Mouse (Mus musculus): ENCODE measurements around the gene Hist1h4i. TPM values are rescaled to one million over a fixed set of nuclear protein-coding genes. Genes with fewer than 3 reads are reported as not detected.

The Hist1h4i gene
- polyA plus RNA-seq, 1 experiment = 31.8 TPM

DNA sequence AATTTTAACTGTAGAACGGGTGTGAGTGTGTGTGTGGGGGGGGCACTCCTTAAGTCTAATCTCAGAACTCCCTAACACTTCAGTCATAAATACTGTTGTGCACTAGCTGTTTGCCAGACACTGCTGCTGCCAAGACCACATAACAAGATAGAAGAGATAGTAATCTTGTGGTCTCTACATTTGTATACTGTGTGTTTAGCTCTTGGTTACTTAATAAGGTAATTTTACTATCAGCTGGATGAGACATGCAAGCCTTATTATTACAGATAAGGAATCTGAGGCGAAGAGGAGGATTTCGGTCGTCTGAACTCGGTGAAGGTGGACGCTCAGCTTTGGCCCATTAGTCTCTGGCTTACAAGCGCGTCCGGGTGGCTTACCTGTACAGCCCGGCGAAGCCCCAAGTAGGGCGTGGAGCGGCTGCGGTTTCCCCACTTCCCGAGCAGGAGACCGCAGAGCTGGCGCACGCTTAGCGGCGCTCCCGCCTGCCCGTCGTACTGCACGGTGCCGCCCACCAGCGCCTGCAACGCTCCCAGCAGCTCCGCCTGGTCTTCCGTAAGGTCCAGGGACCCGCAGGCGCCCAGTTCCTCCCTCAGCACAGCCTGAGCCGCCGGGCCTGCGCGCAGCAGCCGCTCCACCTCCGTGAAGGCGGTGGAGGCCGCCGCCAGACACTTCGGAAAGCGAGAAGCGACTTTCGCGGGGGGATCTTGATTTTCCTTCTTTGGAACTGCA, 35.4 kb downstream of the Hist1h4i start:
- H3K27me3 ChIP-seq (ENCODE audit: control insufficient read depth, insufficient read depth, insufficient read length) = peaks cover 16% of the 10 kb centered on the region
- H3K36me3 ChIP-seq (ENCODE audit: control insufficient read depth, insufficient read depth) = no peaks in the 10 kb centered on the region

DNA sequence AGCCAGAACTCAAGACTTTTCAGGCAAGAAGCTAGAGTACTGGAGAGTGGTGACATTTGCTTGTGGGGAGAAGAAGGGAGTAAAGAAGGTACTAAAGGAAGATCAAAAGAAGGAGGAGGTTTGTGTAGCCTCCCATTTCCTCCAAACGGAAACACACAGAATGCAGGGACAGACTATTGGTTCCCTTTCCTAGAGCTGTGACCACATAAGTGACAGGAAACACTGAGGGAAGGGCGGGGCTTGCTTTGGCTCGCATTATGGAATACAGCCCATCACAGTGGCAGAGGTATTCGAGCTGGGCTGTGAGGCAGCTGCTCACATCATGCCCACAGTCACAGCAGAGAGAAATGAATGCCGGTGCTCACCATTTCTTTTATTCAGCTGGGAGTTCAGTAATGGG, 39.3 kb downstream of the Hist1h4i start:
- H3K79me3 ChIP-seq (ENCODE audit: low read depth) = no peaks in the 10 kb centered on the region
- TF ChIP-seq CEBPB (IDR thresholded peaks at IDR 0.05; ENCODE audit: low read depth) (no peak), MAX (IDR thresholded peaks at IDR 0.05) (no peak), MYOG (IDR thresholded peaks at IDR 0.05; ENCODE audit: control insufficient read depth, extremely low read depth, insufficient read length) (no peak), USF1 (IDR thresholded peaks at IDR 0.05; ENCODE audit: low read depth) (no peak), MYOD1 (IDR thresholded peaks at IDR 0.05; ENCODE audit: control insufficient read depth, insufficient read length, low read depth) (no peak), CTCF (IDR thresholded peaks at IDR 0.05; ENCODE audit: control insufficient read depth, insufficient read depth, insufficient read length) (no peak), FOSL1 (IDR thresholded peaks at IDR 0.05; ENCODE audit: insufficient read depth, low read length, poor library complexity, severe bottlenecking) (no peak)
- no peak overlapping the region for H3K4me3 ChIP-seq (ENCODE audit: insufficient read depth, poor library complexity, severe bottlenecking)
- no peaks in the 10 kb centered on the region for H3K79me2 ChIP-seq (ENCODE audit: control insufficient read depth, insufficient read depth)
- H3ac ChIP-seq (ENCODE audit: control insufficient read depth, insufficient read length, low read depth) = no peak overlapping the region
- peaks cover 3% of the 10 kb centered on the region for H3K27me3 ChIP-seq (ENCODE audit: control insufficient read depth, insufficient read depth, insufficient read length)
- H3K36me3 ChIP-seq (ENCODE audit: control insufficient read depth, insufficient read depth) = no peaks in the 10 kb centered on the region

More for the DNA sequence above, 35.4 kb downstream of the Hist1h4i start:
- no peaks in the 10 kb centered on the region for H3K79me2 ChIP-seq (ENCODE audit: control insufficient read depth, insufficient read depth)
- peak overlapping the region; percentile 34 for H3K4me3 ChIP-seq (ENCODE audit: insufficient read depth, poor library complexity, severe bottlenecking)
- no peaks in the 10 kb centered on the region for H3K79me3 ChIP-seq (ENCODE audit: low read depth)
- TF ChIP-seq CTCF (IDR thresholded peaks at IDR 0.05; ENCODE audit: control insufficient read depth, insufficient read depth, insufficient read length) (no peak), USF1 (IDR thresholded peaks at IDR 0.05; ENCODE audit: low read depth) (no peak), MYOG (IDR thresholded peaks at IDR 0.05; ENCODE audit: control insufficient read depth, extremely low read depth, insufficient read length) (no peak), CEBPB (IDR thresholded peaks at IDR 0.05; ENCODE audit: low read depth) (no peak), MAX (IDR thresholded peaks at IDR 0.05) (no peak), FOSL1 (IDR thresholded peaks at IDR 0.05; ENCODE audit: insufficient read depth, low read length, poor library complexity, severe bottlenecking) (no peak), MYOD1 (IDR thresholded peaks at IDR 0.05; ENCODE audit: control insufficient read depth, insufficient read length, low read depth) (no peak)
- peak overlapping the region; percentile 43 for H3ac ChIP-seq (ENCODE audit: control insufficient read depth, insufficient read length, low read depth)

DNA sequence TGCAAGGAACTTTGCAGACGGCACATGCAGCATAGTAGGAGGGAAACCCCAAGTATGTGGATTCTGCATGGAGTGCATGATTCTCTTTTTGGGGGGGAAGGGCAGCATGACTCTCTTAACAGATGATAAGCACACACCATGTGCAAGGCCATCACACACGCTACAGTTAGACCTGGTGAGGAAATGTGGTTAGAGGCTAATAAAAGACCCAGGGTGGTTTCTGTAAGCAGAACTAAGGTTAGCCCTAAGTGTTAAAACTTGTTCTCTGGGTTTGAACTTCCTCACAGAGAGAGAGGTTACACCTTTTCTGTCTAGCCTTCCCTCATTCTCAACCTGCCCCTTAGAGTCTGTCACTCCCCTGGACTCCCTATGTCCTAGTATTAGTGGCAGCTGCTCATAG, 39.8 kb downstream of the Hist1h4i start:
- H3K27me3 ChIP-seq (ENCODE audit: control insufficient read depth, insufficient read depth, insufficient read length) = no peaks in the 10 kb centered on the region
- H3K79me2 ChIP-seq (ENCODE audit: control insufficient read depth, insufficient read depth) = no peaks in the 10 kb centered on the region
- TF ChIP-seq CEBPB (IDR thresholded peaks at IDR 0.05; ENCODE audit: low read depth) = no peak
- no peak for TF ChIP-seq MYOD1 (IDR thresholded peaks at IDR 0.05; ENCODE audit: control insufficient read depth, insufficient read length, low read depth)
- TF ChIP-seq MYOG (IDR thresholded peaks at IDR 0.05; ENCODE audit: control insufficient read depth, extremely low read depth, insufficient read length) = no peak
- TF ChIP-seq FOSL1 (IDR thresholded peaks at IDR 0.05; ENCODE audit: insufficient read depth, low read length, poor library complexity, severe bottlenecking) = no peak
- TF ChIP-seq MAX (IDR thresholded peaks at IDR 0.05) = no peak
- TF ChIP-seq USF1 (IDR thresholded peaks at IDR 0.05; ENCODE audit: low read depth) = no peak

DNA sequence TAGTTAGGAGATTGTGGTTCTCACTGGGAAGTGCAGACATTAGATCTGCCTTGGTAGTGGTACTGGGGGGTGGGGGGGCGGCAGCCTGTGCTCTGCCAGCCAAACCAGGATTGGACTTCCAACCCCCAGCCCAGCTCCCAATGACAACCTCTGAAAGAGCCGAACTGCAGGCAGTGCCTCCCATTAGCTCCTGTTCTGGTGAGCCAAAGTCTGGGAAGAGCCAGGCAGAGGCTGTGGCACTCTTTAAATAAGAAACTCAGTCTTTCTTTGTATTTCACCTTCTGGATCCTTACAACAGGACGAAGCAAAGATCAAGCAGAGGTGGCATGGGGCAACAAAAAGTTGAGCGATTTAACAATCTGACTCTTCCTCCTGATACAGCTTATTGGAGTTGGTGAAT, 42.0 kb downstream of the Hist1h4i start:
- H3ac ChIP-seq (ENCODE audit: control insufficient read depth, insufficient read length, low read depth) = no peak overlapping the region
- TF ChIP-seq MYOD1 (IDR thresholded peaks at IDR 0.05; ENCODE audit: control insufficient read depth, insufficient read length, low read depth) (no peak), CTCF (IDR thresholded peaks at IDR 0.05; ENCODE audit: control insufficient read depth, insufficient read depth, insufficient read length) (no peak), USF1 (IDR thresholded peaks at IDR 0.05; ENCODE audit: low read depth) (no peak), MYOG (IDR thresholded peaks at IDR 0.05; ENCODE audit: control insufficient read depth, extremely low read depth, insufficient read length) (no peak), CEBPB (IDR thresholded peaks at IDR 0.05; ENCODE audit: low read depth) (no peak), MAX (IDR thresholded peaks at IDR 0.05) (no peak), FOSL1 (IDR thresholded peaks at IDR 0.05; ENCODE audit: insufficient read depth, low read length, poor library complexity, severe bottlenecking) (no peak)
- no peaks in the 10 kb centered on the region for H3K79me3 ChIP-seq (ENCODE audit: low read depth)
- H3K27me3 ChIP-seq (ENCODE audit: control insufficient read depth, insufficient read depth, insufficient read length) = no peaks in the 10 kb centered on the region
- H3K36me3 ChIP-seq (ENCODE audit: control insufficient read depth, insufficient read depth) = no peaks in the 10 kb centered on the region
- no peak overlapping the region for H3K4me3 ChIP-seq (ENCODE audit: insufficient read depth, poor library complexity, severe bottlenecking)
- H3K79me2 ChIP-seq (ENCODE audit: control insufficient read depth, insufficient read depth) = no peaks in the 10 kb centered on the region

More for the DNA sequence above, 39.8 kb downstream of the Hist1h4i start:
- no peaks in the 10 kb centered on the region for H3K79me3 ChIP-seq (ENCODE audit: low read depth)
- H3ac ChIP-seq (ENCODE audit: control insufficient read depth, insufficient read length, low read depth) = no peak overlapping the region
- no peaks in the 10 kb centered on the region for H3K36me3 ChIP-seq (ENCODE audit: control insufficient read depth, insufficient read depth)
- H3K4me3 ChIP-seq (ENCODE audit: insufficient read depth, poor library complexity, severe bottlenecking) = no peak overlapping the region

DNA sequence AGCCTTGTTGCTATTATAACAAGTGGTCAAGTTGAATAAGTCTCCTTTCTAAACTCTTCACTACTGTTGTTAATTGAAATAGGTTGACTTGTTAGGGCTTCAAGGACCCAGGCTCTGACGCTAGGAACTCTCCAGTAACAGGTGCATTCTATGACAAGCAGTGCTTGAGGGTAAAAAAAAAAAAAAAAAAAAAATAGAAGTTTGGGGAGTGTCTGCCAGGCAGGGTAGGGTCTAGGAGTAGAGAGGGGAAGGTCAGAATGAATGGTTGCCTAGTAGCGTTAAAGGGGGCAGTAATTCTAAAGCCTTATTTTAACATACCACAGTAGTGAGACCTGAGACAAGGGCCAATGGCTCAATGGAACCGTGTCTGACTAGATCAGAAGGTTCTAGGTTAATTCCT, 42.8 kb downstream of the Hist1h4i start:
- no peaks in the 10 kb centered on the region for H3K36me3 ChIP-seq (ENCODE audit: control insufficient read depth, insufficient read depth)
- H3K27me3 ChIP-seq (ENCODE audit: control insufficient read depth, insufficient read depth, insufficient read length) = no peaks in the 10 kb centered on the region
- TF ChIP-seq MAX (IDR thresholded peaks at IDR 0.05) = no peak
- no peak for TF ChIP-seq USF1 (IDR thresholded peaks at IDR 0.05; ENCODE audit: low read depth)
- no peak for TF ChIP-seq FOSL1 (IDR thresholded peaks at IDR 0.05; ENCODE audit: insufficient read depth, low read length, poor library complexity, severe bottlenecking)
- TF ChIP-seq CTCF (IDR thresholded peaks at IDR 0.05; ENCODE audit: control insufficient read depth, insufficient read depth, insufficient read length) = no peak
- no peak for TF ChIP-seq MYOG (IDR thresholded peaks at IDR 0.05; ENCODE audit: control insufficient read depth, extremely low read depth, insufficient read length)
- no peak for TF ChIP-seq CEBPB (IDR thresholded peaks at IDR 0.05; ENCODE audit: low read depth)
- TF ChIP-seq MYOD1 (IDR thresholded peaks at IDR 0.05; ENCODE audit: control insufficient read depth, insufficient read length, low read depth) = no peak
- no peaks in the 10 kb centered on the region for H3K79me2 ChIP-seq (ENCODE audit: control insufficient read depth, insufficient read depth)
- no peak overlapping the region for H3K4me3 ChIP-seq (ENCODE audit: insufficient read depth, poor library complexity, severe bottlenecking)
- no peak overlapping the region for H3ac ChIP-seq (ENCODE audit: control insufficient read depth, insufficient read length, low read depth)
- no peaks in the 10 kb centered on the region for H3K79me3 ChIP-seq (ENCODE audit: low read depth)

Measured in C2C12 (cell line).